Mouse (Mus musculus): ENCODE data around the gene B4galt5.

B4galt5 gene

DNA sequence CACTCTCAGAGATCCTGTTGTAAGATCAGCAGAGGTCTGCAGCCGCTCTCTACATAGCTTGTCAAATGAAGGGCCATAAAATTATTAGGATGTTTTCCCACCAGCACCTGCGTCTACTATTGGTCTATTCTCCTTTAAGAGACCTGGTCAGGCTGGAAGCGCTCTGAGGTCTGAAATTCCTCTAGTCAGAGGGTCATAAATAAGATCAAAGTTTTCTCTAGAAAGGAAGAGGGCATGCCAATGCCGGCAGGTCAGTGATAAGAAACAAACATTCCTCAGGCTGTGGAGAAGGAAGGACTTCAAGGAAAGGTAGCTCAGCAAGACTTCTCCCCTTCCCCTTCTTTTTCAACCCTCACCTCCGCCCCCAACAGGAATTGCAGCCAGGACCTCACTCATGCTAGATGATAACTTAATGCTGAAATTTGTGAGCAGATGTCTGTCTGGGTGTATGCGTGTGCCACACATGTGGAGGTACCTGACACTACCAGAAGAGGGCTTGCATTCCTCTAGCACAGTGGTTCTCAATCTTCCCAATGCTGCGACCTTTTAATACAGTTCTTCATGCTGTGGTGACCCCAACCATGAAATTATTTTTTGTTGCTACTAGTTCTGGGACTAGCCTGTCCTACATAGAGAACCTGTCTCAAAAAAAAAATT lies 3.3 kb downstream of the B4galt5 start:
- ChIA-PET POLR2A (interaction anchor here in 3 of 4 experiments (0.6 to 1.7 kb wide), 9 partner anchors 9 to 283 kb away, joined by 3 to 6 read pairs (median 3); partner anchors contain the start of gene Znfx1 (in 1 of the 3)), CTCF (interaction anchor here in 2 of 4 experiments (0.6 to 1.2 kb wide), 7 partner anchors 12 to 124 kb away, joined by 3 to 23 read pairs (median 3); no protein-coding TSS in a partner anchor)

GRCm38 (mm10) chr2:167344871-167345507 lies 4.0 kb downstream of the B4galt5 start:
- ChIA-PET POLR2A (interaction anchor here in 3 of 4 experiments (0.6 to 1.7 kb wide), 8 partner anchors 8 to 282 kb away, joined by 3 to 6 read pairs (median 3); partner anchors contain the start of gene Znfx1 (in 1 of the 3)), CTCF (interaction anchor here in 2 of 4 experiments (0.6 to 1.2 kb wide), 7 partner anchors 13 to 123 kb away, joined by 3 to 23 read pairs (median 3); no protein-coding TSS in a partner anchor)

- POLR2A ChIA-PET: interaction anchor here in 3 of 4 experiments (0.5 to 3.0 kb wide), 21 partner anchors 10 to 738 kb away, joined by 3 to 19 read pairs (median 5); partner anchors contain the start of genes Cse1l (in 1 of the 3) and Slc9a8 (in 1 of the 3)
These were observed 5.4 kb downstream of the B4galt5 start for GRCm38 (mm10) chr2:167343369-167344140.

GRCm38 (mm10) chr2:167342876-167343275 lies 6.1 kb downstream of the B4galt5 start:
- CTCF ChIA-PET: interaction anchor here in 2 of 4 experiments (0.5 to 2.0 kb wide), 7 partner anchors 17 to 760 kb away, joined by 3 to 7 read pairs (median 4); no protein-coding TSS in a partner anchor

More at GRCm38 (mm10) chr2:167343369-167344140, 5.4 kb downstream of the B4galt5 start:
- CTCF ChIA-PET: interaction anchor here in 1 of 4 experiments (0.5 to 2.0 kb wide), 4 partner anchors 23 to 1660 kb away, joined by 3 to 7 read pairs (median 4); no protein-coding TSS in a partner anchor

DNA sequence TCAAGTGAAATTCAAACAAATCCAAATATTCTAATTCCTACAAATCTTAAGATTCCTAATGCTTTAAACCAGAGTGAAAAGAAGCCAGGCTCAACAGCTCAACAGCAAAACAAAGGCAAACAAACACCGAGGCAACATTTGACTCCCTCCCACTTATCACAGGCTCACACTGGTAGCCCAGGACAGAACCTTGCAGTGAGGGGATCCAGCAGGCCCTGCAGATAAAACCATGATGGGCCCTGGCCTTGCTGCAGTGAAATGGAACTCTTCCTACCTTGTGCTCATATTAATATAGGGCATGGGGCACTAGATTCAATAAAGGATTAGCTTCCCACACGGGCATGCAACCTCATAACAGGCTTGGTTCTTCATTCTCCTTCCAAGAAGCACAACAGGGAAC lies 11.4 kb downstream of the B4galt5 start:
- POLR2A ChIA-PET: interaction anchor here in 3 of 4 experiments (0.6 to 3.7 kb wide), 16 partner anchors 10 to 235 kb away, joined by 3 to 17 read pairs (median 4); partner anchors contain the start of gene B4galt5 (in 1 of the 3)

More at GRCm38 (mm10) chr2:167342876-167343275, 6.1 kb downstream of the B4galt5 start:
- POLR2A ChIA-PET: interaction anchor here (0.5 to 3.0 kb wide), 39 partner anchors 8 to 1012 kb away, joined by 3 to 19 read pairs (median 4); partner anchors contain the start of genes Cse1l (in 1 of the 4) and Slc9a8 (in 1 of the 4)

DNA sequence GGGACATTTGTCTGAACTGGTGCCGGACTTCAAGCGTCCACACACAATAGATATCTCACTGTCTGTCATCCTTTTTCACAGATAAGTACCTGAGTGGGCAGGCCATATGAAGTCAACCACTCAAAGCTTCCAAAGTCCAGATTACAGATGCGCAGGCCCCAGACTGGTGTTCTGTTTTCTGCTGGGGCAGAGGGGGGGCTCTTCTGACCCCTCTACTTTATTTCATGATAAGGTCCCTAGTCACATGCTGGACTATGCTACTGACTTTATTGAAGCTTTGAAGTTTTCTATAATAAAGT lies 11.8 kb downstream of the B4galt5 start:
- ChIA-PET CTCF (interaction anchor here in 2 of 4 experiments (0.8 to 1.2 kb wide), 2 partner anchors 81 to 115 kb away, joined by 3 read pairs; no protein-coding TSS in a partner anchor), POLR2A (interaction anchor here in 3 of 4 experiments (0.6 to 3.7 kb wide), 21 partner anchors 10 to 202 kb away, joined by 3 to 17 read pairs (median 4); partner anchors contain the start of gene B4galt5 (in 1 of the 3))

More for the DNA sequence above, 11.4 kb downstream of the B4galt5 start:
- CTCF ChIA-PET: interaction anchor here in 2 of 4 experiments (0.8 to 1.2 kb wide), 2 partner anchors 80 to 115 kb away, joined by 3 read pairs; no protein-coding TSS in a partner anchor

GRCm38 (mm10) chr2:167336384-167337213 lies 12.4 kb downstream of the B4galt5 start:
- ChIA-PET CTCF (interaction anchor here in 3 of 4 experiments (0.5 to 1.2 kb wide), 3 partner anchors 37 to 114 kb away, joined by 3 to 16 read pairs (median 3); no protein-coding TSS in a partner anchor), POLR2A (interaction anchor here in 3 of 4 experiments (0.6 to 3.7 kb wide), 28 partner anchors 9 to 203 kb away, joined by 3 to 17 read pairs (median 4); partner anchors contain the start of gene B4galt5 (in 2 of the 3))

DNA sequence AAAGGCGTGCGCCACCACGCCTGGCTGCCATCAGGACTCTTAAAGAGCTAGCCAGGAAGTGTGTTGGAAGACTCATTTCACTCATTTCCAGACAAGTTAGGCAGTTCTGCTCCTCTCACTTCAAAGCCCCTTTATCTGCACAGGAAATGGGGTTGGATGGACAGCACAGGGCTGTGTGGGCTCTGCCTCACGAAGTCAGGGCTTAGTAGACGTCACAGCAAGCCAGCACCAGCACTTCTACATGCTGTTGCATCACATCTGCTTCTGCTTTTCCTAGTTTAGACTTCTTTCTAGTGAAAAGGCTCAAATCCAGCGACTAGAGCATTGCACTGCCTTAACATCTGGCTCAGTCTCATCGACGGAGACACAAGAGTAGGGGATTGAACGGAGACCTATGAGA lies 13.9 kb downstream of the B4galt5 start:
- CTCF ChIA-PET: interaction anchor here in 2 of 4 experiments (0.6 to 1.0 kb wide), 3 partner anchors 20 to 229 kb away, joined by 3 to 6 read pairs (median 5); no protein-coding TSS in a partner anchor
- POLR2A ChIA-PET: interaction anchor here in 3 of 4 experiments (0.6 to 1.5 kb wide), 10 partner anchors 7 to 1069 kb away, joined by 3 to 5 read pairs (median 4); partner anchors contain the start of gene Slc9a8 (in 1 of the 3)

DNA sequence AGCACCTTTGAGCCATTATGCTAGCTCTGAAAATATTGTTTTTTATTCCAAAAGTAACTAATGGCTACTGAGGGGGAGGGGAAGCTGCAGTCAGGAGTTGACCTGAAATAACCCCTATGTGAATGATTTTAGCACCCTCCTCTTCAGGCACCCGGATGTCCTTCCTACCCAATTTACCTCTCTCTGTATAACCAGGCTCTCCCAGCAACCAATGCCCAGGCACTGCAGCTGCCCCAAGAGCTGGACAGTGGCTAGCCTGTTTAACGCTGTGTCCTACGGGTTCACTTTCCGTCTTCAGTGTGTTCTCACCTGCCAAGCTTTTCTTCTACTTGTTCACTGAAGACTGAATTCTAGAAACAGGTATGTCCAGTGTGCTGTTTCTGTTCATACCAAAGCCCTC lies 14.7 kb downstream of the B4galt5 start:
- ChIA-PET CTCF (interaction anchor here in 2 of 4 experiments (0.6 to 1.0 kb wide), 3 partner anchors 19 to 413 kb away, joined by 3 to 4 read pairs (median 3); no protein-coding TSS in a partner anchor), POLR2A (interaction anchor here in 2 of 4 experiments (0.9 to 1.7 kb wide), 8 partner anchors 8 to 169 kb away, joined by 3 to 5 read pairs (median 4); partner anchors contain the start of gene Slc9a8 (in 1 of the 2))

DNA sequence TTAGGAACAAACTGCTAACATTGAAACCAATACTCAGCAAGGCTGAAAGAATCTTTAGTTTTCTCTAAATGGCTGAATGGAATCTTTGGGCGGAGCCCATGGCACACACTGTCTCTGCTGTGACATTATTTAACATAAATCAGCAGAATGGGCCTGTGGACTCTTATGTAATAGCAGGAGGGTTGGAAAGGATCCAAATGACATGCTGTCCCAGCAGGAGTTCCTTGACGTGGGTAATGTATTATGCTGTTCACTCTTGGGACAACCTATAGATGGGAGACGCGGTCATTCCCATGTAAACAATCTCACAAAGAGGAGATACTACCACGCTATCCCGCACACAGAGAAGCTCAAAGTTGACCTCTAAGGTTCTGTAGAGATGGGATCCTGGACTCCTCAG lies 15.5 kb downstream of the B4galt5 start:
- CTCF ChIA-PET: no interaction called here
- POLR2A ChIA-PET: interaction anchor here in 3 of 4 experiments (0.6 to 1.7 kb wide), 7 partner anchors 9 to 169 kb away, joined by 3 to 6 read pairs (median 3); no protein-coding TSS in a partner anchor

GRCm38 (mm10) chr2:167332336-167332987 lies 16.5 kb downstream of the B4galt5 start:
- CTCF ChIA-PET: interaction anchor here in 1 of 4 experiments (0.6 kb wide), 1 partner anchor 943 kb away, joined by 3 read pairs; no protein-coding TSS in a partner anchor
- POLR2A ChIA-PET: interaction anchor here in 2 of 4 experiments (0.6 to 1.9 kb wide), 8 partner anchors 10 to 162 kb away, joined by 3 to 5 read pairs (median 3); no protein-coding TSS in a partner anchor

DNA sequence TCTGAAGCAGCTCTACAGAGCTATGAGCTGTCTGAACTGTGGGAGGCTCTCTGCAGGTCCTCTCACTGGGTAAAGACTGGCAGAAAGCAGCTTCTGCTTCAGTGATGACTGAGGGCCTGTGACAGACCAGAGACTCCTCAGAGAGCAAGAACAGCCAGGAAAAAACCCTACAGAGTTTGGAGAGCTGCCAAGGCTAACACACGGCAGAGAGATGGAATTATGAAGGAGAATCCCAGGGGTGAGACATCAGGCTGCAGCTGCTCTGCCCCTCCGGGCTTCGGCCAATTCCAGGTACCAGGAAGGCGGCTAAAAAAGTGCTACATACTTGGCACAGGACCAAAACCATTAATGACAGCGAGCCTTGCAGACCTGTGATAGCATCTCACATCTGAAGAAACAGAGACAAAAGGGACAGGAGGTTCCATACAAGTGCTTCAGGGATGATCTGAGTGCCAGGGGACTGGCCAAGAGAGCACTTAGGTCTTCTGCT lies 17.5 kb downstream of the B4galt5 start:
- CTCF ChIA-PET: interaction anchor here in 1 of 4 experiments (0.6 kb wide), 2 partner anchors 90 to 944 kb away, joined by 3 read pairs; no protein-coding TSS in a partner anchor
- POLR2A ChIA-PET: interaction anchor here in 2 of 4 experiments (0.6 to 1.9 kb wide), 8 partner anchors 9 to 53 kb away, joined by 3 to 6 read pairs (median 3); partner anchors contain the start of gene B4galt5 (in 1 of the 2)

DNA sequence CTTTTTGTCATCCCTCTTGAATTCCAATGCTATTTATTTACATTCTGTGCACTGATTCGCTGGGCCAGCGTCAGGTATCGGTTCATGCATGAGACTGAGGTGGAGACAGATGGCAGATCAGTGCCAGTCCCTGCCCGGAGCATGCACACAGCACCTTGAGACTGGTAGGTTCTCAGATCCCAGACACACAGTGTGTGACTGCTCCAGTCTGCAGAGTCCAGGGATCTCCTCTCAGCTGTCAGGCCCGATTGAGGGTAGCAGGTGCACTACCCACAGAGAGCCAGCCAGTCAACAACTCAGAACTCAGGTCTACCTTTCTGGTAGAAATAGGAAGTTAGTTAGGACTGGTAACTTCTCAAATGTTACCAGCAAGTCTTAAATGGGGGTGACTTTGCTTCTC lies 18.4 kb downstream of the B4galt5 start:
- CTCF ChIA-PET: no interaction called here
- POLR2A ChIA-PET: interaction anchor here in 3 of 4 experiments (0.5 to 1.9 kb wide), 6 partner anchors 12 to 1838 kb away, joined by 3 to 6 read pairs (median 4); no protein-coding TSS in a partner anchor

DNA sequence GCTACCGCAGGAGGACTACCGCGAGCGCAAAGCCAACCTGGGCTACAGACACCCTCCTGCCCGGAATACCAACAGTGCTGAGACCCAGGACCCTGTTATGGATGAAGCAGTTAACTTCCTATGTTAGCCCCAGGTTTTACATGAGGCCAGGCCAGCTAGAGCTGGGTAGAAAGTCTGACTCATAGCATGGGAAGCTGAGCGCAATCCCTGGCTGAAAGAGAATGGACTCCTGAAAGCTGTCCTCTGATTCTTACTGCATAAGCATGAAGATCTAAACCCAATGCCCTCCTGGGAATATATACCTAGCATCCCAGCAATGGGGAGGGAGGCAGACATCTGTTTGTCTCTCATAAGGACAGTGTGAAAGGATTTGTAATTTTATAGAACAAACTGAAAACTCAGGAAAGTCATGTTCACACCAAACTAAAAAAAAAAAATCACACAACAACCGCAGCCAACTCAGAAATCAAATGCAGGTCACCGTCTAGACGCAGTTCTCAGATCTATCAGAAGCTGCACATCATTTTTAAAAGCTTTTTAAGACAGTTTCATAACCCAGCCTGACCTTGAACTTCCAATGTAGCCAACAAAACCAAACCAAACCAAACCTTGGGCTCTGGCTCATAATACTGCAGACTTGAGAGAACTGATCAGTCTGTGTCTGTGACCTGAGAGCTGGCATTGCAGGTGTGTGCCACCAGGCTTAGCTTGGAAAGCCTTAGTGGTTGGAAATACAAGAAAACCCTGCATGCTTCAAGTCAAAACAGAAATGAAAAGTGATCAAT lies 19.3 kb downstream of the B4galt5 start:
- ChIA-PET POLR2A (interaction anchor here in 2 of 4 experiments (0.8 to 2.6 kb wide), 4 partner anchors 13 to 28 kb away, joined by 3 to 11 read pairs (median 7); no protein-coding TSS in a partner anchor), CTCF (no interaction called here)

DNA sequence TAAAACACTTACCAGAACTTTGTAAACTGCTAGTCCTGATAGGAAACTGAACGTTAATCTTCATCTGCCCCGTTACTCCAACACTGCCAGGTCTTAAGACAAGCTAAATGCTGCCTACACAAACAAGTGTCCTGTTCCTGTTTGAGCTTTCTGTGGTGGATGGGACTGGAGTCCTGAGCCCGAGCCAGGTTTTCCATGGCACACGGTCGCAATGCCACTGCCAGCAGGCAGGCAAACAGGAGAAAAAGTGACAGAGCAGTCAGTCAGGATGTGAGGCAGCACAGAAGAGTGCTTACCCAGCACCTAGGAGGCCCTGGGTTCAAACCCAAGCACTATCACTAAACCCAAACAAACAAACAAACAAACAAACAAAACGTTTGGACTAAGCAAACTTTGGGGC lies 20.6 kb downstream of the B4galt5 start:
- POLR2A ChIA-PET: interaction anchor here in 2 of 4 experiments (0.9 to 4.0 kb wide), 17 partner anchors 9 to 106 kb away, joined by 3 to 17 read pairs (median 4); partner anchors contain the start of gene Slc9a8 (in 1 of the 2)

More for the DNA sequence above, 20.6 kb downstream of the B4galt5 start:
- CTCF ChIA-PET: interaction anchor here in 1 of 4 experiments (0.5 kb wide), 1 partner anchor 87 kb away, joined by 5 read pairs; no protein-coding TSS in a partner anchor
